Mouse (Mus musculus) Muller cell, postnatal 12 days (primary cell): ENCODE results near the gene Pdlim4.

ENCODE experiments used
- DNase-seq: peaks from one replicate; pipeline ENCODE4 v3.0.0-alpha.2; 2015; ENCODE audit errors: inconsistent ontology term

The Pdlim4 gene

GRCm38 (mm10) chr11:54092188-54092587, 23.4 kb upstream of the Pdlim4 start:
- DNase-seq = no peak

- DNase-seq = no peak
Observed at GRCm38 (mm10) chr11:54091726-54092125, 22.9 kb upstream of the Pdlim4 start.

- DNase-seq = peak; percentile 85
Observed at GRCm38 (mm10) chr11:54090091-54090879, 21.5 kb upstream of the Pdlim4 start.

- peak; percentile 77 for DNase-seq
Observed at GRCm38 (mm10) chr11:54088947-54089317, 20.1 kb upstream of the Pdlim4 start.

GRCm38 (mm10) chr11:54088253-54088946, 19.6 kb upstream of the Pdlim4 start:
- DNase-seq = no peak

GRCm38 (mm10) chr11:54085816-54086215, 17.0 kb upstream of the Pdlim4 start:
- DNase-seq = no peak

GRCm38 (mm10) chr11:54084976-54085375, 16.2 kb upstream of the Pdlim4 start:
- DNase-seq = no peak

- no peak for DNase-seq
Observed at GRCm38 (mm10) chr11:54082725-54083124, 13.9 kb upstream of the Pdlim4 start.

- DNase-seq = no peak
Observed at GRCm38 (mm10) chr11:54080435-54080834, 11.6 kb upstream of the Pdlim4 start.

GRCm38 (mm10) chr11:54076101-54076500, 7.3 kb upstream of the Pdlim4 start:
- DNase-seq = peak; percentile 74

GRCm38 (mm10) chr11:54075353-54075752, 6.5 kb upstream of the Pdlim4 start:
- DNase-seq = peak; percentile 58

GRCm38 (mm10) chr11:54073291-54073690, 4.5 kb upstream of the Pdlim4 start:
- DNase-seq = no peak

GRCm38 (mm10) chr11:54071726-54072445, 3.1 kb upstream of the Pdlim4 start:
- DNase-seq = no peak

- peak; percentile 56 for DNase-seq
Observed at GRCm38 (mm10) chr11:54067996-54068519, 756 bp downstream of the Pdlim4 start.

- DNase-seq = peak; percentile 52
Observed at GRCm38 (mm10) chr11:54067318-54067995, 1.4 kb downstream of the Pdlim4 start.

GRCm38 (mm10) chr11:54066400-54066799, 2.4 kb downstream of the Pdlim4 start:
- DNase-seq = peak; percentile 51

GRCm38 (mm10) chr11:54065915-54066178, 3.0 kb downstream of the Pdlim4 start:
- DNase-seq = peak; percentile 69

GRCm38 (mm10) chr11:54065106-54065914, 3.5 kb downstream of the Pdlim4 start:
- no peak for DNase-seq

- DNase-seq = no peak
Observed at GRCm38 (mm10) chr11:54064412-54064978, 4.3 kb downstream of the Pdlim4 start.

GRCm38 (mm10) chr11:54063472-54063775, 5.4 kb downstream of the Pdlim4 start:
- no peak for DNase-seq
